ENCODE assay signal across 8 mouse cellular contexts in genomic region chr3:55461685-55462655, GRCm38 (mm10). TPM values are rescaled to one million over a fixed set of nuclear protein-coding genes. Genes with fewer than 3 reads are reported as not detected.
DNase-seq lines count a peak whose midpoint lies in the region; ATAC-seq lines count a peak whose summit lies in the region.

No protein-coding gene starts in this region.

- peak; percentile 13 for DNase-seq in ovary, postnatal 14 days (ENCODE audit: low spot score)
- DNase-seq in ovary, adult 18-20 months (ENCODE audit: low spot score), result no peak
- peak; percentile 97 for DNase-seq in telencephalon, adult 2 months (ENCODE audit: low read depth, low spot score)
- DNase-seq in gastrocnemius, postnatal 4 days (ENCODE audit: low spot score in 2 of 2), result no peak

- 0% methylated on average over 17 of the region's 17 CpGs for WGBS in forebrain, embryonic 13.5 days
- 2% methylated on average over 17 of the region's 17 CpGs for WGBS in intestine, embryonic 16.5 days
- WGBS in midbrain, embryonic 12.5 days, result under 1% methylated on average over 17 of the region's 17 CpGs

- H3K27ac ChIP-seq in forebrain, embryonic 13.5 days, result peak overlapping the region; percentile 81
- no peak overlapping the region for H3K27ac ChIP-seq in intestine, embryonic 16.5 days (ENCODE audit: low read length)
- peak overlapping the region; percentile 79 for H3K27ac ChIP-seq in midbrain, embryonic 12.5 days (replicated peaks)

- ATAC-seq in cerebellum, adult (ENCODE audit: insufficient number of reproducible peaks, low FRiP score, low TSS enrichment), result peak; percentile 75
- peak; percentile 97 for ATAC-seq in forebrain, embryonic 13.5 days
- peak; percentile 50; the same call in 1 of the 2 replicates for ATAC-seq in intestine, embryonic 16.5 days
- ATAC-seq in midbrain, embryonic 12.5 days (ENCODE audit: low FRiP score, low read depth), result peak; percentile 96

- 0 out of 2 replicates have a peak, but pooled peaks cover 7% of the 10 kb centered on the region for H3K36me3 ChIP-seq in forebrain, embryonic 13.5 days (ENCODE audit: poor library complexity, severe bottlenecking)
- no peaks in the 10 kb centered on the region for H3K36me3 ChIP-seq in intestine, embryonic 16.5 days (ENCODE audit: control insufficient read depth, insufficient read depth, low read length)
- H3K36me3 ChIP-seq in midbrain, embryonic 12.5 days, result peaks cover 7% of the 10 kb centered on the region; the same call in 1 of the 2 replicates

- H3K4me1 ChIP-seq in forebrain, embryonic 13.5 days, result peaks cover 41% of the 10 kb centered on the region
- peaks cover 4% of the 10 kb centered on the region; the same call in 1 of the 2 replicates for H3K4me1 ChIP-seq in intestine, embryonic 16.5 days (ENCODE audit: control insufficient read depth, insufficient read depth, low read length)
- peaks cover 26% of the 10 kb centered on the region for H3K4me1 ChIP-seq in midbrain, embryonic 12.5 days

- H3K9ac ChIP-seq in forebrain, embryonic 13.5 days, result peak overlapping the region; percentile 51
- H3K9ac ChIP-seq in intestine, embryonic 16.5 days (ENCODE audit: low read depth, low read length), result peak overlapping the region; percentile 40; the same call in 1 of the 2 replicates
- peak overlapping the region; percentile 37; the same call in 1 of the 2 replicates for H3K9ac ChIP-seq in midbrain, embryonic 12.5 days (replicated peaks)

- H3K27me3 ChIP-seq in forebrain, embryonic 13.5 days, result no peaks in the 10 kb centered on the region
- H3K27me3 ChIP-seq in intestine, embryonic 16.5 days (replicated peaks; ENCODE audit: control insufficient read depth, insufficient read depth, low read length), result no peaks in the 10 kb centered on the region
- no peaks in the 10 kb centered on the region for H3K27me3 ChIP-seq in midbrain, embryonic 12.5 days

- no peaks in the 10 kb centered on the region for H3K9me3 ChIP-seq in forebrain, embryonic 13.5 days (replicated peaks)
- H3K9me3 ChIP-seq in intestine, embryonic 16.5 days (ENCODE audit: control insufficient read depth, low read length), result no peaks in the 10 kb centered on the region
- no peaks in the 10 kb centered on the region for H3K9me3 ChIP-seq in midbrain, embryonic 12.5 days

- peak overlapping the region; percentile 23 for H3K4me3 ChIP-seq in forebrain, embryonic 13.5 days
- H3K4me3 ChIP-seq in intestine, embryonic 16.5 days (ENCODE audit: low read length), result peak overlapping the region; percentile 29
- H3K4me3 ChIP-seq in midbrain, embryonic 12.5 days, result peak overlapping the region; percentile 27

- H3K4me2 ChIP-seq in forebrain, embryonic 13.5 days, result peak overlapping the region; percentile 60
- peak overlapping the region; percentile 59 for H3K4me2 ChIP-seq in intestine, embryonic 16.5 days (ENCODE audit: low read depth, low read length)
- H3K4me2 ChIP-seq in midbrain, embryonic 12.5 days (replicated peaks), result peak overlapping the region; percentile 51

RNA-seq across cellular contexts. Expression of gene Gm21954, which starts 10.0 kb away (rescaled TPM):
- polyA plus RNA-seq in forebrain, embryonic 13.5 days (2015; fragmentation: Nextera tagmentation; extraction: Ambion mirVana), result not detected in 2 replicates
- not detected in 2 replicates for polyA plus RNA-seq in intestine, embryonic 16.5 days (2015; fragmentation: Nextera tagmentation; extraction: Ambion mirVana)
- polyA plus RNA-seq in midbrain, embryonic 12.5 days (2016; fragmentation: Nextera tagmentation; extraction: Ambion mirVana), result not detected in 2 replicates
- total RNA-seq in gastrocnemius, postnatal 4 days (2021), result not detected

Comparison
In these comparisons a context has a peak if more than half of its experiments do, and no peak if none do; other contexts are left out.
1. DNase-seq: peak in ovary, postnatal 14 days (single experiment) and telencephalon, adult 2 months (single experiment); none in ovary, adult 18-20 months (single experiment) and gastrocnemius, postnatal 4 days (0 of 2).
2. Peak in every context shown above with its lines, with median percentiles within 50 percentile points of each other: ATAC-seq, H3K4me2 ChIP-seq, H3K4me3 ChIP-seq and H3K9ac ChIP-seq.